In genomic region chr2:6261201-6261672, GRCm38 (mm10) we compare ENCODE assay signal across 11 mouse cellular contexts. TPM values are rescaled to one million over a fixed set of nuclear protein-coding genes. Genes with fewer than 3 reads are reported as not detected.
DNase-seq lines count a peak whose midpoint lies in the region; ATAC-seq lines count a peak whose summit lies in the region.
"Had no signal": no experiment of that assay in that cellular context is flagged by ENCODE, and none has a peak within 500 bp of the region (broad histone marks: within the 10 kb centered on the region; RNA-seq: fewer than 3 reads in every experiment).

No protein-coding gene starts in this region.

- no peak overlapping the region for H3K4me3 ChIP-seq in kidney, embryonic 15.5 days (replicated peaks)
- H3K4me3 ChIP-seq in forebrain, embryonic 14.5 days (ENCODE audit: low read depth, low read length): no peak overlapping the region
- no peak overlapping the region for H3K4me3 ChIP-seq in hindbrain, embryonic 13.5 days
- no peak overlapping the region for H3K4me3 ChIP-seq in neural tube, embryonic 13.5 days
- H3K4me3 ChIP-seq: stomach, embryonic 15.5 days had no signal

- peak; percentile 55 for DNase-seq in kidney, postnatal 10 days
- peak; percentile 87 for DNase-seq in forebrain, embryonic 14.5 days (ENCODE audit: low spot score)
- no peak for DNase-seq in thymus, postnatal 0 days (ENCODE audit: low spot score)
- no peak for DNase-seq in liver
- no peak for DNase-seq in testis, postnatal 14 days (ENCODE audit: low spot score)

- no peak overlapping the region for H3K9ac ChIP-seq in kidney, embryonic 15.5 days
- no peak overlapping the region for H3K9ac ChIP-seq in forebrain, embryonic 14.5 days (ENCODE audit: low read length)
- no peak overlapping the region for H3K9ac ChIP-seq in hindbrain, embryonic 13.5 days
- peak overlapping the region; percentile 44; the same call in 1 of the 2 replicates for H3K9ac ChIP-seq in neural tube, embryonic 13.5 days
- H3K9ac ChIP-seq: stomach, embryonic 15.5 days had no signal

- WGBS in kidney, embryonic 15.5 days: 55% methylated on average over 8 of the region's 8 CpGs
- WGBS in forebrain, embryonic 14.5 days: 2% methylated on average over 8 of the region's 8 CpGs
- WGBS in hindbrain, embryonic 13.5 days: 4% methylated on average over 8 of the region's 8 CpGs
- WGBS in neural tube, embryonic 13.5 days: 6% methylated on average over 8 of the region's 8 CpGs

- H3K4me2 ChIP-seq in kidney, embryonic 15.5 days: no peak overlapping the region
- H3K4me2 ChIP-seq in forebrain, embryonic 14.5 days (ENCODE audit: low read length): peak overlapping the region; percentile 1; the same call in 1 of the 2 replicates
- H3K4me2 ChIP-seq in hindbrain, embryonic 13.5 days: no peak overlapping the region; the same call in 1 of the 2 replicates
- H3K4me2 ChIP-seq in neural tube, embryonic 13.5 days: peak overlapping the region; percentile 9; the same call in 1 of the 2 replicates
- H3K4me2 ChIP-seq: stomach, embryonic 15.5 days had no signal

- H3K36me3 ChIP-seq in kidney, embryonic 15.5 days: no peaks in the 10 kb centered on the region
- no peaks in the 10 kb centered on the region for H3K36me3 ChIP-seq in forebrain, embryonic 14.5 days (ENCODE audit: control insufficient read depth, insufficient read depth, low read length)
- H3K36me3 ChIP-seq in hindbrain, embryonic 13.5 days: no peaks in the 10 kb centered on the region
- no peaks in the 10 kb centered on the region for H3K36me3 ChIP-seq in neural tube, embryonic 13.5 days
- H3K36me3 ChIP-seq: stomach, embryonic 15.5 days had no signal

- no peak overlapping the region for H3K27ac ChIP-seq in kidney, embryonic 15.5 days
- peak overlapping the region; percentile 49 for H3K27ac ChIP-seq in forebrain, embryonic 14.5 days (ENCODE audit: low read depth, low read length)
- peak overlapping the region; percentile 77 for H3K27ac ChIP-seq in hindbrain, embryonic 13.5 days
- H3K27ac ChIP-seq in neural tube, embryonic 13.5 days (replicated peaks): peak overlapping the region; percentile 75
- H3K27ac ChIP-seq: macrophage; stomach, embryonic 15.5 days had no signal

- H3K9me3 ChIP-seq in kidney, embryonic 15.5 days (replicated peaks): no peaks in the 10 kb centered on the region
- peaks cover 8% of the 10 kb centered on the region; the same call in 1 of the 2 replicates for H3K9me3 ChIP-seq in forebrain, embryonic 14.5 days (replicated peaks; ENCODE audit: control insufficient read depth, low read length)
- H3K9me3 ChIP-seq in hindbrain, embryonic 13.5 days: 0 out of 2 replicates have a peak, but pooled peaks cover 5% of the 10 kb centered on the region
- H3K9me3 ChIP-seq in neural tube, embryonic 13.5 days: peaks cover 6% of the 10 kb centered on the region; the same call in 1 of the 2 replicates
- H3K9me3 ChIP-seq: stomach, embryonic 15.5 days had no signal

- peaks cover 5% of the 10 kb centered on the region for H3K4me1 ChIP-seq in kidney, embryonic 15.5 days
- 0 out of 2 replicates have a peak, but pooled peaks cover 9% of the 10 kb centered on the region for H3K4me1 ChIP-seq in forebrain, embryonic 14.5 days (ENCODE audit: control insufficient read depth, insufficient read depth, low read length)
- H3K4me1 ChIP-seq in hindbrain, embryonic 13.5 days (replicated peaks): peaks cover 14% of the 10 kb centered on the region
- peaks cover 24% of the 10 kb centered on the region for H3K4me1 ChIP-seq in neural tube, embryonic 13.5 days (replicated peaks)

- ATAC-seq in kidney, embryonic 15.5 days (replicated peaks; ENCODE audit: low FRiP score): no peak
- peak; percentile 89 for ATAC-seq in forebrain, embryonic 14.5 days
- peak; percentile 84 for ATAC-seq in hindbrain, embryonic 13.5 days (ENCODE audit: low FRiP score)
- peak; percentile 86 for ATAC-seq in neural tube, embryonic 13.5 days (ENCODE audit: low read depth)
- ATAC-seq: inflammation-experienced regulatory T-cells, adult 6 months had no signal

- H3K27me3 ChIP-seq in kidney, embryonic 15.5 days: no peaks in the 10 kb centered on the region
- peaks cover 24% of the 10 kb centered on the region; the same call in 1 of the 2 replicates for H3K27me3 ChIP-seq in forebrain, embryonic 14.5 days (replicated peaks; ENCODE audit: control insufficient read depth, insufficient read depth, low read length)
- H3K27me3 ChIP-seq in hindbrain, embryonic 13.5 days: peaks cover 13% of the 10 kb centered on the region; the same call in 1 of the 2 replicates
- peaks cover 51% of the 10 kb centered on the region for H3K27me3 ChIP-seq in neural tube, embryonic 13.5 days
- H3K27me3 ChIP-seq: stomach, embryonic 15.5 days had no signal

RNA-seq across cellular contexts. Expression of gene Echdc3, which starts 48.4 kb away (rescaled TPM):
- polyA plus RNA-seq in kidney, embryonic 15.5 days (2015; fragmentation: Nextera tagmentation; extraction: Ambion mirVana): 8.7 and 9.5 TPM in 2 replicates
- 1.3 and 1.4 TPM in 2 replicates for polyA plus RNA-seq in forebrain, embryonic 14.5 days (2014; fragmentation: Nextera tagmentation; extraction: Ambion mirVana)
- polyA plus RNA-seq in hindbrain, embryonic 13.5 days (2015; fragmentation: Nextera tagmentation; extraction: Ambion mirVana): 1.8 and 2.3 TPM in 2 replicates
- polyA plus RNA-seq in neural tube, embryonic 13.5 days (2015; fragmentation: Nextera tagmentation; extraction: Ambion mirVana): 1.3 and 1.9 TPM in 2 replicates
- 2.2 and 2.4 TPM in 2 replicates for polyA plus RNA-seq in thymus, postnatal 0 days (2015; fragmentation: Nextera tagmentation; extraction: Ambion mirVana)
- polyA plus RNA-seq: inflammation-experienced regulatory T-cells, adult 6 months had no signal

Comparison
In these comparisons a context has a peak if more than half of its experiments do, and no peak if none do; other contexts are left out.
1. DNase-seq: peak in kidney, postnatal 10 days (single experiment) and forebrain, embryonic 14.5 days (single experiment); none in thymus, postnatal 0 days (single experiment), liver (single experiment) and testis, postnatal 14 days (single experiment).
2. H3K4me2 ChIP-seq: peak in forebrain, embryonic 14.5 days (single experiment) and neural tube, embryonic 13.5 days (single experiment); none in kidney, embryonic 15.5 days (single experiment) and hindbrain, embryonic 13.5 days (single experiment).